Mouse (Mus musculus) erythroid progenitor cell, adult 5-6 weeks (primary cell): Measurements from ENCODE around the gene Pop7. TPM values are rescaled to one million over a fixed set of nuclear protein-coding genes. Genes with fewer than 3 reads are reported as not detected.

Source experiments
- total RNA-seq, 2 experiments: library from RNA; stranded (forward) in 1 of 2; stranded (reverse) in 1 of 2; fragments of 150-400 nt in 1 of 2; fragments of 186-747, 209-891 nt in 1 of 2; gene quantifications; 2 replicates each; pipeline versions ENCODE4 v1.2.3 to v1.2.4; 2015 to 2017; ENCODE audit warnings: low replicate concordance in 2 of 2

The Pop7 gene
- total RNA-seq, 2 experiments from 2014 or later, result 0.38 to 23.5 TPM

Other genes starting within 250 kb of the Pop7 start
- gene Ache, start 215.0 kb downstream of the Pop7 start, total RNA-seq (2015; ENCODE audit: low replicate concordance), result 261 and 288 TPM in 2 replicates
- gene Ache, start 215.0 kb downstream of the Pop7 start, total RNA-seq (2017; ENCODE audit: low replicate concordance), result 159 and 175 TPM in 2 replicates
- 50.8 and 61.2 TPM in 2 replicates for gene Ufsp1, start 207.9 kb downstream of the Pop7 start, total RNA-seq (2015; ENCODE audit: low replicate concordance)
- 27.8 and 30.2 TPM in 2 replicates for gene Ufsp1, start 207.9 kb downstream of the Pop7 start, total RNA-seq (2017; ENCODE audit: low replicate concordance)
- gene Srrt, start 194.8 kb downstream of the Pop7 start, total RNA-seq (2015; ENCODE audit: low replicate concordance), result 235 and 247 TPM in 2 replicates
- 557 and 577 TPM in 2 replicates for gene Srrt, start 194.8 kb downstream of the Pop7 start, total RNA-seq (2017; ENCODE audit: low replicate concordance)
- 1.4 TPM in 1 of 2 replicates, not detected in the other for gene Trip6, start 188.1 kb downstream of the Pop7 start, total RNA-seq (2015; ENCODE audit: low replicate concordance)
- 1.8 and 7.2 TPM in 2 replicates for gene Trip6, start 188.1 kb downstream of the Pop7 start, total RNA-seq (2017; ENCODE audit: low replicate concordance)
- 0.72 and 1.7 TPM in 2 replicates for gene Slc12a9, start 168.9 kb downstream of the Pop7 start, total RNA-seq (2015; ENCODE audit: low replicate concordance)
- 0.15 and 0.64 TPM in 2 replicates for gene Slc12a9, start 168.9 kb downstream of the Pop7 start, total RNA-seq (2017; ENCODE audit: low replicate concordance)
- gene Ephb4, start 152.4 kb downstream of the Pop7 start, total RNA-seq (2015; ENCODE audit: low replicate concordance), result 0.42 TPM in 1 of 2 replicates, not detected in the other
- gene Ephb4, start 152.4 kb downstream of the Pop7 start, total RNA-seq (2017; ENCODE audit: low replicate concordance), result not detected in 2 replicates
- not detected in 2 replicates for gene Zan, start 25.5 kb downstream of the Pop7 start, total RNA-seq (2015; ENCODE audit: low replicate concordance)
- gene Zan, start 25.5 kb downstream of the Pop7 start, total RNA-seq (2017; ENCODE audit: low replicate concordance), result not detected in 2 replicates
- gene Gigyf1, start 16.0 kb upstream of the Pop7 start, total RNA-seq (2015; ENCODE audit: low replicate concordance), result 5.4 and 5.8 TPM in 2 replicates
- gene Gigyf1, start 16.0 kb upstream of the Pop7 start, total RNA-seq (2017; ENCODE audit: low replicate concordance), result 8.1 and 11.2 TPM in 2 replicates
- gene Epo, start 30.7 kb upstream of the Pop7 start, total RNA-seq (2015; ENCODE audit: low replicate concordance), result not detected in 2 replicates
- gene Epo, start 30.7 kb upstream of the Pop7 start, total RNA-seq (2017; ENCODE audit: low replicate concordance), result not detected in 2 replicates
- gene Gnb2, start 31.0 kb upstream of the Pop7 start, total RNA-seq (2015; ENCODE audit: low replicate concordance), result 253 and 262 TPM in 2 replicates
- 152 and 170 TPM in 2 replicates for gene Gnb2, start 31.0 kb upstream of the Pop7 start, total RNA-seq (2017; ENCODE audit: low replicate concordance)
- gene Actl6b, start 51.0 kb upstream of the Pop7 start, total RNA-seq (2015; ENCODE audit: low replicate concordance), result not detected in 2 replicates
- gene Actl6b, start 51.0 kb upstream of the Pop7 start, total RNA-seq (2017; ENCODE audit: low replicate concordance), result not detected in 2 replicates
- 44.9 and 62.0 TPM in 2 replicates for gene Tfr2, start 67.3 kb upstream of the Pop7 start, total RNA-seq (2015; ENCODE audit: low replicate concordance)
- gene Tfr2, start 67.3 kb upstream of the Pop7 start, total RNA-seq (2017; ENCODE audit: low replicate concordance), result 42.2 and 61.0 TPM in 2 replicates
- gene Mospd3, start 98.5 kb upstream of the Pop7 start, total RNA-seq (2015; ENCODE audit: low replicate concordance), result 36.9 and 44.3 TPM in 2 replicates
- gene Mospd3, start 98.5 kb upstream of the Pop7 start, total RNA-seq (2017; ENCODE audit: low replicate concordance), result 8.5 TPM in 1 of 2 replicates, not detected in the other
- 1.7 and 3.2 TPM in 2 replicates for gene Pcolce, start 111.3 kb upstream of the Pop7 start, total RNA-seq (2015; ENCODE audit: low replicate concordance)
- gene Pcolce, start 111.3 kb upstream of the Pop7 start, total RNA-seq (2017; ENCODE audit: low replicate concordance), result 1.0 TPM in 1 of 2 replicates, not detected in the other
- not detected in 2 replicates for gene Fbxo24, start 126.5 kb upstream of the Pop7 start, total RNA-seq (2015; ENCODE audit: low replicate concordance)
- gene Fbxo24, start 126.5 kb upstream of the Pop7 start, total RNA-seq (2017; ENCODE audit: low replicate concordance), result not detected in 2 replicates
- 46.9 and 75.0 TPM in 2 replicates for gene Lrch4, start 126.6 kb upstream of the Pop7 start, total RNA-seq (2015; ENCODE audit: low replicate concordance)
- 32.0 and 37.7 TPM in 2 replicates for gene Lrch4, start 126.6 kb upstream of the Pop7 start, total RNA-seq (2017; ENCODE audit: low replicate concordance)
- 17.3 and 25.2 TPM in 2 replicates for gene Gm20605, start 126.7 kb upstream of the Pop7 start, total RNA-seq (2015; ENCODE audit: low replicate concordance)
- 6.1 and 17.1 TPM in 2 replicates for gene Gm20605, start 126.7 kb upstream of the Pop7 start, total RNA-seq (2017; ENCODE audit: low replicate concordance)
- 62.5 and 94.1 TPM in 2 replicates for gene Sap25, start 138.8 kb upstream of the Pop7 start, total RNA-seq (2015; ENCODE audit: low replicate concordance)
- 7.7 and 15.9 TPM in 2 replicates for gene Sap25, start 138.8 kb upstream of the Pop7 start, total RNA-seq (2017; ENCODE audit: low replicate concordance)
- not detected in 2 replicates for gene Irs3, start 143.2 kb upstream of the Pop7 start, total RNA-seq (2015; ENCODE audit: low replicate concordance)
- gene Irs3, start 143.2 kb upstream of the Pop7 start, total RNA-seq (2017; ENCODE audit: low replicate concordance), result not detected in 2 replicates
- gene Agfg2, start 182.2 kb upstream of the Pop7 start, total RNA-seq (2015; ENCODE audit: low replicate concordance), result 91.4 and 101 TPM in 2 replicates
- gene Agfg2, start 182.2 kb upstream of the Pop7 start, total RNA-seq (2017; ENCODE audit: low replicate concordance), result 91.5 and 141 TPM in 2 replicates
- 2.5 TPM in 1 of 2 replicates, not detected in the other for gene Nyap1, start 239.1 kb upstream of the Pop7 start, total RNA-seq (2015; ENCODE audit: low replicate concordance)
- 1.4 and 4.9 TPM in 2 replicates for gene Nyap1, start 239.1 kb upstream of the Pop7 start, total RNA-seq (2017; ENCODE audit: low replicate concordance)
- 31.0 and 47.9 TPM in 2 replicates for gene Tsc22d4, start 243.2 kb upstream of the Pop7 start, total RNA-seq (2015; ENCODE audit: low replicate concordance)
- gene Tsc22d4, start 243.2 kb upstream of the Pop7 start, total RNA-seq (2017; ENCODE audit: low replicate concordance), result 88.1 and 103 TPM in 2 replicates